Mouse (Mus musculus): ENCODE results near the gene Zfp346. TPM values are rescaled to one million over a fixed set of nuclear protein-coding genes. Genes with fewer than 3 reads are reported as not detected.

The Zfp346 gene
- polyA plus RNA-seq, 1 experiment: 14.6 TPM

DNA sequence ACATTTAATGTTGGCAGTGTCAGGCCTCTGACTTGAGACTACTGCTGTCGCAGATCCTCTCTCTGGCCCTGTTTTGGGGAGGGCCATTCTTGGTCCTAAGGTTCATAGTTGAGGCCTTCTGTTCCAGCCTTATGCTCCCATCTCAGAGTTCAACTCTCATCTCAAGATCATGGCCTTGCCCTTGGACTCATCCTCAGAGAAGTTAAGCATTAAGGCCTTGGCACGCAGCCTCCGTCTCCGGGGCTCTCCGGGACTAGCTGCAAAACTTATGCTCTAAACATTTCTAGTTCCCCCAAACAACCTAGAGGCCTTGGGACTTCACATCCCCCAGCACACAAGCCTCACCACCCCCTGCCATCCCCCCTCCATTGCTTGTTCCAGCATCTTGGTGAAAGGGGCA, 63.1 kb downstream of the Zfp346 start:
- TF ChIP-seq CTCF (IDR thresholded peaks at IDR 0.05; ENCODE audit: low read depth, low read length): no peak
- TF ChIP-seq POLR2A (IDR thresholded peaks at IDR 0.05; ENCODE audit: borderline replicate concordance, low read depth, low read length): no peak

DNA sequence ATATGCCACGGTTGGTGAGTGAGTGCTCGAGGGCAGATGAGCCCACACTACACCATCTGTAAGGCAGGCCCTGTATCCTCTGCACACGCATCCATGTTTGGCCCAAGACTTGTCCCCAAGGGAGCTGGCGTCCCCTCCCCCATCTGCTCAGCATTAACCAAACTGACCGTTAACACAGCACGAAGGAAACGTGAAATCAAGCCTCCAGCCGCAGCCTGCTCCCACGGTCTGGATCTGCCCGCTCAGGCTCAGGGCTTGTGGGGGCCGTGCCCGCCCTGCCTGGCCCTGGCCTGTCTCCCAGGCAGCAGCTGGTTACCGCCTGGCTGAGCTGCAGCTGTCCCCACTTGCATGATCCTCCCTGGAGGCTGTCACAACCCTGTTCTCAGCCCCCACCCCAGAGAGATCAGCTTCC, 63.9 kb downstream of the Zfp346 start:
- Histone ChIP-seq H3K4me1 (ENCODE audit: control insufficient read depth, insufficient read depth, low read length) (no peaks in the 10 kb centered on the region), H3K4me3 (ENCODE audit: insufficient read depth, low read length) (no peak overlapping the region), H3K27ac (ENCODE audit: insufficient read depth, low read depth, low read length) (no peak overlapping the region)
- TF ChIP-seq CTCF (IDR thresholded peaks at IDR 0.05; ENCODE audit: low read depth, low read length) (no peak), POLR2A (IDR thresholded peaks at IDR 0.05; ENCODE audit: borderline replicate concordance, low read depth, low read length) (no peak)

More for the DNA sequence above, 63.1 kb downstream of the Zfp346 start:
- H3K4me1 ChIP-seq (ENCODE audit: control insufficient read depth, insufficient read depth, low read length): no peaks in the 10 kb centered on the region
- H3K4me3 ChIP-seq (ENCODE audit: insufficient read depth, low read length): no peak overlapping the region
- H3K27ac ChIP-seq (ENCODE audit: insufficient read depth, low read depth, low read length): no peak overlapping the region

DNA sequence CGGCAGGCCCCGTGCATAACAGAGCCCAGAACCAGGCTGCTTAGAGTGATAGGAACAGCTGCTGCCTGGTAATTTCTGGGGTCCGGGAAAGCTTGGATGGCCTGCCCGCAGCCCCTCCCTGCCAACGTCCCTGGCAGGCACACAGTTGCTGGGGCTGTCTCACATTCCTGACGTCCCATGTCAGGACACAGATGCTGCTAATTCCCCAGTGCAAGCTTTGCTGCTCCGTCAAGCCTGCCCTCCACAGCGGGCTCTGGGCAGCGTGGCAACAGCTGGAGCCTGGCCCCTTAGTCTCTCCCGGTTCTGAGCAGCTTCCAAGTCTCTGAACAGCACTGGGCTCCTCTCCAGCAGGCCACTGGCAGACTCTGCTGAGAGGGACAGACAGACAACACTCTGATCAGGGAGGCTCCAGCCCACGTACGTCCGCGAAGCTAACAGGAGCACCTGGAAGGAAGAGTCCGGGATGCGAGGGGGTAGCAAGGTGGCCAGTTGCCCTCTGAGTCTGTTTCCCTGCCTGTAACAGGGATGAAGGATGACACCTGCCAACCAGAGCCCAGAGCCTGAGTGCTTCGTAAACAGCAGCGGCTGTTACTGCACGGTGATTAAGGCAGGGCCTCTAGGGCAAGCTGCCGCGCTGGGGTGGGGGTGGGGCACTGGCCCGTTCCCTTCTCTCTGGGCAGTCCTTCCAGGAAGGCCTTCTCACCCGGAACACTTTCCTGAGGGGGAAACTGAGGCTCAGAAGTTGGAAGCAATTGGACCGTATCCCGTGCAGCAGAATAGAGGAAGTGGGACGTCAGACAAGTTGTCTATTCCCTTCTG, 66.6 kb downstream of the Zfp346 start:
- Histone ChIP-seq H3K4me1 (ENCODE audit: control insufficient read depth, insufficient read depth, low read length) (peaks cover 4% of the 10 kb centered on the region), H3K4me3 (ENCODE audit: insufficient read depth, low read length) (no peak overlapping the region), H3K27ac (ENCODE audit: insufficient read depth, low read depth, low read length) (no peak overlapping the region)
- TF ChIP-seq CTCF (IDR thresholded peaks at IDR 0.05; ENCODE audit: low read depth, low read length): no peak
- TF ChIP-seq POLR2A (IDR thresholded peaks at IDR 0.05; ENCODE audit: borderline replicate concordance, low read depth, low read length): no peak

DNA sequence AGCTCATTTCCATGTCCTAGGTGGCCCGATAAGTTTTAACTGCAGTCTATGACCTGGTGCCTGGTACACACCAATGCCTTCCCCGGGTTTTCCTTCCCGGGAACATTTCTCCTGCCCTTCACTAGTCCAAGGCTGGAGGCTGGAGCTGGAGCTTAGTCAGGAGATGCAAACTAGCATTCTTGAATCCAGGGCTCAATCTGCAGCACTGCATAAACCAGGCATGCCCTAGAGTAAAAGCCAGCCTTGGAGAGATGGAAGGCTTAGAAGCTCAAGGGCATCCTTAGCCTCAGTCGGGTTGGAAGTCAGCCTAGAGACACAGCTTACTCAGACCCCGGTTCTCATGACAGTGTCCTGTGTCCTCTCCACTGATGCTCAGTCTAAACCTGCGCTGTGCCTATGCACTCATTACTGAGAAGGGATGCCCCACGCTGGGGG, 67.2 kb downstream of the Zfp346 start:
- H3K4me1 ChIP-seq (ENCODE audit: control insufficient read depth, insufficient read depth, low read length): peaks cover 4% of the 10 kb centered on the region
- H3K4me3 ChIP-seq (ENCODE audit: insufficient read depth, low read length): no peak overlapping the region
- TF ChIP-seq POLR2A (IDR thresholded peaks at IDR 0.05; ENCODE audit: borderline replicate concordance, low read depth, low read length) (no peak), CTCF (IDR thresholded peaks at IDR 0.05; ENCODE audit: low read depth, low read length) (no peak)
- no peak overlapping the region for H3K27ac ChIP-seq (ENCODE audit: insufficient read depth, low read depth, low read length)

DNA sequence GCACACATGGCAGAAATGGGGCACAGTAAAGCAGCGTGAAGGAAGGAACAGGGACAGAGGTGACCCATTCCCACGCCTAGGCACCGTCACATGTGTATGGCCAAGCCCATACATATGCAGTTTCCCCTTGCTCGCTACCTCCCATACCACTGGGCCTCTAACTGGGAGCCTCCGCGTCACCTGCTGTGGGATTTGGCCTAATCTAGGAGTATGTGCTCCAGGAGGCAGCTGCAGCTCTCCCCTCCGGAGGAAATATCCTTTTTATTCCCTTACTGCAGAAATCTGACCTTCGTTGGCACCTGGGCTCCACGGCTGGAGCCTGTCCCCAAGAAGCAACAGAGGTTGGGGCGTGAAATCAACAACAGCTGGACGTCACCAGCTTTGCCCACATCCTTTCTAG, 69.2 kb downstream of the Zfp346 start:
- TF ChIP-seq CTCF (IDR thresholded peaks at IDR 0.05; ENCODE audit: low read depth, low read length): no peak
- TF ChIP-seq POLR2A (IDR thresholded peaks at IDR 0.05; ENCODE audit: borderline replicate concordance, low read depth, low read length): no peak
- H3K4me3 ChIP-seq (ENCODE audit: insufficient read depth, low read length): no peak overlapping the region
- H3K27ac ChIP-seq (ENCODE audit: insufficient read depth, low read depth, low read length): no peak overlapping the region
- H3K4me1 ChIP-seq (ENCODE audit: control insufficient read depth, insufficient read depth, low read length): peaks cover 4% of the 10 kb centered on the region

DNA sequence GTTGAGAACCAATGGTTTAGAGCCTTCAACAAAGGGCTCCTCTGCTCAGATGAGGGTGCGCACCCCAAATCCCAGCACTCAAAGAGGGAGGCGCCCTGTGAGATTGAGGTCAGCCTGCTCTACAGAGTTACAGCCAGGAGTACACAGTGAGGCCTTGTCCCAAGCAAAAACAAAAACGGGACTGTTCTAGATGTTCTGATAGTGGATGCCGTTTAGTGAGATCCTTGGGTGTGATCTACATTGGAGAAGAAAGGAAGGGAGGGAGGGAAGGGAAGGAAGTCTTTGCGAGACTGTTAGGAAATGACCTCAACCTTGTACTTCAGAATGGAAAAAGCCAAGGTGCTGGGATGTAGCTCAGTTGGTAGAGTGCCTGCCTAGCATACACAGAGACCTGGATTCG, 71.2 kb downstream of the Zfp346 start:
- no peak overlapping the region for H3K27ac ChIP-seq (ENCODE audit: insufficient read depth, low read depth, low read length)
- TF ChIP-seq POLR2A (IDR thresholded peaks at IDR 0.05; ENCODE audit: borderline replicate concordance, low read depth, low read length) (no peak), CTCF (IDR thresholded peaks at IDR 0.05; ENCODE audit: low read depth, low read length) (no peak)
- H3K4me1 ChIP-seq (ENCODE audit: control insufficient read depth, insufficient read depth, low read length): peaks cover 4% of the 10 kb centered on the region
- H3K4me3 ChIP-seq (ENCODE audit: insufficient read depth, low read length): no peak overlapping the region

DNA sequence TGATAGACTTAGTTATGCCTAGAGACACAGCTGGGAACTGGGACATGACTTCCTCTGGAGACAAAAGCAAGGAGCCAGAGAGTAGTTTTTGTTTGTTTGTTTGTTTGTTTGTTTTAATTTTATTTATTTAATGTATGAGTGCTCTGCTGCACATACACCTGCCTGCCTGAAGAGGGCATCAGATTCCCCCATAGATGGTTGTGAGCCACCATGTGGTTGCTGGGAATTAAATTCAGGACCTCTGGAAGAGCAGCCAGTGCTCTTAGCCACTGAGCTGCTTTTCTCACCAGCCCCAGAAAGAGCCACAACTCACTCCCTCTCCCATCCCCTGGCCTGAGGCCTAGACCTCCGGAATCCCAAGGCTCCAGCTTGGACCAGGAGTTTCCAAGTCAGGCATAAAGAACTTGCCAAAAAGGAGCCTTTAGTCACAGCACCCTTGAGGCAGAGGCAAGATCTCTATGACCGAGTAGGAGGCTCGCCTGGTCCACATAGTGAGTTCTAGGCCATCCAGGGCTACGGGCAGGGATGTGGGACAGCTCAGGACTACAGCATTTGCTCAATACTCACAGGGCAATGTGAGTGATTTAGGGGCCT, 72.9 kb downstream of the Zfp346 start:
- no peak for TF ChIP-seq CTCF (IDR thresholded peaks at IDR 0.05; ENCODE audit: low read depth, low read length)
- no peak for TF ChIP-seq POLR2A (IDR thresholded peaks at IDR 0.05; ENCODE audit: borderline replicate concordance, low read depth, low read length)
- Histone ChIP-seq H3K27ac (ENCODE audit: insufficient read depth, low read depth, low read length) (no peak overlapping the region), H3K4me1 (ENCODE audit: control insufficient read depth, insufficient read depth, low read length) (peaks cover 5% of the 10 kb centered on the region), H3K4me3 (ENCODE audit: insufficient read depth, low read length) (no peak overlapping the region)

DNA sequence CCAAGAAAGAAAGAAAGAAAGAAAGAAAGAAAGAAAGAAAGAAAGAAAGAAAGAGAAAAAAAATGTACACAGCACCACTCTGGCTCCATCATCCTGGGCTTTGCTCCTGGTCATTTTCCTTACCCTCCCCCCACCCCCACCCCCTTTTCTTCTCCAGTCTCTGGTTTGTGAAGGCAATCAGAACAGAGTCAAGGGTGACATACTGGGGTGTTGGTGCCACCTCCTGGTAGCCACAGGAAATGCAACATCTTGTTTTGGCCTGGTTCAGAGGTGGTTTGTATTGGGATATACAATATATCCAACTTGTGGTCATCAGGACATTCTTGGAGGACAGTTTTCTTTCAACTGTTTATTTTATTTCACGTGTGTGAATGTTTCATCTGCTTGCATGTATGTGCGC, 73.4 kb downstream of the Zfp346 start:
- TF ChIP-seq CTCF (IDR thresholded peaks at IDR 0.05; ENCODE audit: low read depth, low read length) (no peak), POLR2A (IDR thresholded peaks at IDR 0.05; ENCODE audit: borderline replicate concordance, low read depth, low read length) (no peak)
- Histone ChIP-seq H3K4me3 (ENCODE audit: insufficient read depth, low read length) (no peak overlapping the region), H3K4me1 (ENCODE audit: control insufficient read depth, insufficient read depth, low read length) (peaks cover 8% of the 10 kb centered on the region), H3K27ac (ENCODE audit: insufficient read depth, low read depth, low read length) (no peak overlapping the region)

DNA sequence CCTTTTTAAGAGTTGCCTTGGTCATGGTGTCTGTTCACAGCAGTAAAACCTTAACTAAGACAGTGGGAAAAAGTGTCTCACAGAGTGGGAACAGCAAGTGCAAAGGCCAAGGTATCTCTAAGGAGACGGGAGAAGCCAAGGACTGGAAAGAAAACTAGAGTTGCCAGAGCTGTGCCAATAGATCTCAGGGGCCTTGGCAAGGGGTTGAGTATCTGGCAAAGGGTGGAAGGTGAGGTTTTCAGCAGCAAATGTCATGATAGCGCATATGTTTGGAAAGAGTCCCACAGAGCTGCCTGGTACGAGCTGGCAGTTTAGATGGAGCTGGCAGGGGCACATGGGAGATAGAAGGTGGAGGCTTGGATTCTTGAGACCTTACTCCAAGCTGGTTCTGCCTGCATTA, 74.5 kb downstream of the Zfp346 start:
- Histone ChIP-seq H3K4me1 (ENCODE audit: control insufficient read depth, insufficient read depth, low read length) (peaks cover 9% of the 10 kb centered on the region), H3K4me3 (ENCODE audit: insufficient read depth, low read length) (no peak overlapping the region), H3K27ac (ENCODE audit: insufficient read depth, low read depth, low read length) (no peak overlapping the region)
- TF ChIP-seq POLR2A (IDR thresholded peaks at IDR 0.05; ENCODE audit: borderline replicate concordance, low read depth, low read length): no peak
- no peak for TF ChIP-seq CTCF (IDR thresholded peaks at IDR 0.05; ENCODE audit: low read depth, low read length)

DNA sequence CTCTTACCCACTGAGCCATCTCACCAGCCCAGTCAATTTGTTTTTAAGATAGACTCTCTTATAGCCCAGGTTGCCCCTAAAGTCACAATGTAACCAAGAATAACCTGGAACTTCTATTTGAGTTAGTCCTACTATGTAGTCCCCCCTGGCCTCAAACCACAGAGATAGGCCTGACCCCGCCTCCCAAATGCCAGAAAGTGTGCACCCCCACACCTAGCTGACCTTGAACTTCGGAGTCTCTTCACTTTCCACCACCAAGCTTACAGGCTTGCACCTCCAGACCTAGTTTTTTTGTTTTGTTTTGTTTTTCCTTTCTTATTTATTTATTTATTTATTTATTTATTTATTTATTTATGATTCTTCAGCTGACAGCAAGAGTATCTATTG, 76.7 kb downstream of the Zfp346 start:
- peak overlapping the region; percentile 64 for H3K4me3 ChIP-seq (ENCODE audit: insufficient read depth, low read length)
- TF ChIP-seq CTCF (IDR thresholded peaks at IDR 0.05; ENCODE audit: low read depth, low read length) (no peak), POLR2A (IDR thresholded peaks at IDR 0.05; ENCODE audit: borderline replicate concordance, low read depth, low read length) (no peak)
- H3K4me1 ChIP-seq (ENCODE audit: control insufficient read depth, insufficient read depth, low read length): peaks cover 5% of the 10 kb centered on the region
- H3K27ac ChIP-seq (ENCODE audit: insufficient read depth, low read depth, low read length): peak overlapping the region; percentile 84

Measured in bone marrow macrophage, adult 2 months (primary cell).